Mouse (Mus musculus): Measurements from ENCODE around the gene Dynll1. TPM values are rescaled to one million over a fixed set of nuclear protein-coding genes. Genes with fewer than 3 reads are reported as not detected.

The Dynll1 gene
- polyA plus RNA-seq, 1 experiment from 2014 or later, result 1,757 TPM

DNA sequence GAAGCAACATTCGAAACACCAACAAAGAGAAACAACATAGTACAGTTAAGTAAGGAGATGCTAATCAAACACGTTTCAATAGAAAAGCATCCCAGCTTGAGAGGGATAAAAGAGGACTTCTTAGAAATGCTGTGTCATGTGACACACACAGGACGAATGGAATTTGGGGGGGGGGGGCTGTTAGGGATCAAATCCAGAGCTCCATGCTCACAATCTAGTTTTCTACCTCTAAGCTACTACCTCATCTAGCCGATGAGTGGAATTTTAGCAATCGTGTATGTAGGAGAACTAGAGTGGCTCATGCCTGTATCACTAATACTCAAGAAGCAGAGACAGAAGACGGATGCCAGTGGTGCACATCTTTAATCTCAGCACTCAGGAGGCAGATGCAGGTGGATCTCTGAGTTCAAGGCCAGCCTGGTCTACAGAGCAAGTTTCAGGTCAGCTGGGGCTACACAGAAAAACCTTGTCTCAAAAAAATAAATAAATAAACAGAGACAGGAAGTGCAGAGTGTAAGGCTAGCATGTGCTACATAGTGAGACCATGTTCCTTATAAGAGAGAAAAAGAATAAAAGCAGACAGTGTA lies 27.2 kb downstream of the Dynll1 start:
- H3K27me3 ChIP-seq, result no peaks in the 10 kb centered on the region
- H3K4me2 ChIP-seq, result peak overlapping the region; percentile 91
- peaks cover 12% of the 10 kb centered on the region for H3K36me3 ChIP-seq (ENCODE audit: poor library complexity, severe bottlenecking)
- H3K9ac ChIP-seq, result no peak overlapping the region
- 66% methylated on average over 6 of the region's 6 CpGs for WGBS
- H3K9me3 ChIP-seq (replicated peaks), result no peaks in the 10 kb centered on the region; the same call in 1 of the 2 replicates
- 0 out of 2 replicates have a peak overlapping the region, but pooled peaks have one; percentile 100 for H3K4me3 ChIP-seq
- peaks cover 35% of the 10 kb centered on the region for H3K4me1 ChIP-seq
- no peak for ATAC-seq
- H3K27ac ChIP-seq, result peak overlapping the region; percentile 81

DNA sequence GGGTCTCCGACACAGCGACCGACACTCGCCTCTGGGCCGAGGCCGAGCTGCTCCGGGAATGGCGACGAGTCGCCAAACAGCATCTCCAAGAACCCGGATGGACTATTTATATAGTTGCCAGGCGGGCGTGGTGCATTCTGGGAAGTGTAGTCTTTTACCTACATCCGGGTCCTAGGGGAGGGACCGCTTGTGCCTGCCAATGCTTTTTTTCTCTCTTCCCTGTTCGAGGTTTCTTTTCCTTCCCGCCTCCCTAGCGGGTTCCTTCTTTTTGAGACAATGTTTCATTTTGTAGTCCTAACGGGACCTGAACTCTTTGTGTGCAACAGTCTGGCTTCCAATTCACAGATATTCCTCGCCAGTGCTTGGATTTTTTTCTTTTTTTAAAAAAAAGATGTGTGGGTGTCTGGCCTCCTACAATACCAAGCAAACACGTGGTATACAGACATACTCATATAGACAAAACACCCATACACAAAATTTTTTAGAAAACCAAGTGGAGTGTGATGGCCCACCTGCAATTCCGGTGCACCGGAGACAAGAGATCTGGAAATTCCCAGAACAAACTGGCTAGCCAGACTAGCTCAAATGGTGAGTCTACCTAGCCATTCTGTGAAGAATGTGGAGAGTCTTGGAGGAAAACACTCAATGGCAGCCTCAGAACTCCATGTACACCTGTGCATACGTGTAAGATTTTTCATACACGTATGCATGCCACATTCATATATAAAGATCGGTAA lies 27.8 kb downstream of the Dynll1 start, which contains the start of gene Rnf10:
Gene Rnf10 (minus strand): TSS at position 87 of the 737 bp plus-strand sequence.
- 13% methylated on average over 26 of the region's 26 CpGs for WGBS
- Histone ChIP-seq H3K36me3 (ENCODE audit: poor library complexity, severe bottlenecking) (peaks cover 12% of the 10 kb centered on the region), H3K4me2 (peak within 1 kb of the TSS; percentile 91), H3K4me1 (peaks cover 39% of the 10 kb centered on the region), H3K4me3 (peak within 1 kb of the TSS; percentile 100), H3K27ac (peak within 1 kb of the TSS; percentile 81), H3K9ac (peak within 1 kb of the TSS; percentile 98), H3K27me3 (no peaks in the 10 kb centered on the region), H3K9me3 (replicated peaks) (no peaks in the 10 kb centered on the region; the same call in 1 of the 2 replicates)
- ATAC-seq, result peak; percentile 94

DNA sequence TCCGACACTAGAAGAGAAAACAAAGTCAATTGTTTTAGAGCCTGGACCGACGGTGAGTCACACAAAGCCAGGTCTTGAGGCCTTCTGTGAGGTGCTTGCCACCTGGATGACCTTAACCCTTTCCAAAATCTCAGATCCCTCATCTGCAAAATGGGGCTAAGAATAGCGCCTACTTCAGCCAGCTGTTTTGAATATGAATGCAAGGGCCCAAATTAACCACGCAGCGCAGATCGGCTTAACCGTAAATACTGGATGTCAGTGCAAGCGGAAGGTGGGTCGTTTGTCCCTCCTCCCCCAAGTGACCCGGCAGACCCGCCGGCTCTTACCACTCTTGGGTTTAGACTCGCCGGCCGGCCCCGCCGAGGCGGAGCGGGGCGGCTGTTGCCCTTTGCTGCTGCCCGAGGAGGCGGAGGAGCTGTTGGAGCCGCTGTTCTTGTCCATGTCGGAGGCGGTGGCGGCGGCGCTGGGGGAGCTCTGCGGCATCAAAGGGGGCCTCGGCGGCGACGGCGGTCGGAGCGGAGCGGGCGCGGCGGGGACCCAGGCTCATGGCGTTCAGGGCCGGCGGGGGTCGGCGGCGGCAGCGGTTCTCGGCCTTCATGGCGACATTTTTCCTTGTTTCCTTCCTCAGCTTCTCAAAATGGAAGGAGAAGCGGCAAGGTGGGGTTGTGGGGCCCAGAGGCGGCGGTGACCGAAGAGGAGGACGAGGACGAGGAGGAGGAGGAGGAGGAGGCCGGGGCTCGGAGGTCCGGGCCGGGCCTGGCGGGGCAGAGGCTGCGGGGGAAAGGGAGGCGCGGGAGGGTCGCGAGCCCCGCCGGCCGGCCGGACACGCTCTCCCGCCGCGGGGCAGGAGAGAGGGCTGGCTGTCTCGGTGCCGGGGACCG lies 28.6 kb downstream of the Dynll1 start:
- Histone ChIP-seq H3K27ac (peak overlapping the region; percentile 80), H3K9me3 (replicated peaks) (no peaks in the 10 kb centered on the region; the same call in 1 of the 2 replicates), H3K9ac (peak overlapping the region; percentile 98), H3K36me3 (ENCODE audit: poor library complexity, severe bottlenecking) (peaks cover 12% of the 10 kb centered on the region), H3K4me1 (peaks cover 39% of the 10 kb centered on the region), H3K4me3 (peak overlapping the region; percentile 100), H3K27me3 (no peaks in the 10 kb centered on the region), H3K4me2 (peak overlapping the region; percentile 91)
- under 1% methylated on average over 62 of the region's 77 CpGs for WGBS
- peak; percentile 17; the same call in 1 of the 2 replicates for ATAC-seq

DNA sequence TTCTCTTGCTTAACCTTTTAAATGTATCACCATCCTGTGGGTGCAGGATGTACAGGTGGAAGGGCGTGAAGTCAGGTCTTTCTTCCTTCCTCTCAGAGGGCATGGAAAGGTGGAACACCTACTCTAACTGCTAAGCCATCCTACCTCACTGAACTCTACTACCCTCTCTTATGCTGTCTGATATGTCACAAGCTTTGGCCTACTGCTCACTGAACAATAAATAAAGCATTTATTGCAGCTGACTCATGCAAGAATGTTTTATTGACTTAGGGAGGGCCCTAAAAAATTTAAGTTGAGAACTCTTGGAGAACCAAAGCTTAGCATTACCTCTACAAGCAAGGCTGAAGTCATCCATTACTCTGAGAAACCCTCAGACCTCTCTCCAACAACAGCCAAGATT lies 30.8 kb downstream of the Dynll1 start:
- H3K4me3 ChIP-seq, result peak overlapping the region; percentile 100

DNA sequence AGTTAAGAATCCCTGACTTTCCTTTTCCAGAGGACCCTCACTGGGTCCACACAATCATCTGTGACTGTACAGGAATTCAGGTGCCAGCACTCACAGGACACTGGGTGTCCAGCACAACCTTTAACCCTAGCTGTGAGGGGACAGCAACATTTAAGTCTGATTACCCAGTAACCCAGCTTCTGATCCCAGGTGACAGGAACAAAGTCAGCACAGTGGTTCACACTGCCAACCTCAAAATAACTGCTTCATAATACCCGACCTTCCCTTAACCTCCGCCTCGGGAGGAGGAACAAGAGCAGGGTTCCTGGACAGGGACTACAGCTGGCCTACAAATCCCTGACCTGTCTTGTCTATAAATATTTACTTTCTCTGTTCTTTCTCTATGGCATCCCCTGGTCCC lies 32.5 kb downstream of the Dynll1 start:
- H3K4me3 ChIP-seq, result no peak overlapping the region
- peaks cover 22% of the 10 kb centered on the region for H3K36me3 ChIP-seq (ENCODE audit: poor library complexity, severe bottlenecking)
- ATAC-seq, result no peak
- H3K9ac ChIP-seq, result no peak overlapping the region
- no peak overlapping the region for H3K27ac ChIP-seq
- peaks cover 44% of the 10 kb centered on the region for H3K4me1 ChIP-seq
- 81% methylated on average over 3 of the region's 3 CpGs for WGBS
- no peaks in the 10 kb centered on the region for H3K27me3 ChIP-seq
- no peaks in the 10 kb centered on the region for H3K9me3 ChIP-seq (replicated peaks)
- H3K4me2 ChIP-seq, result no peak overlapping the region

More for the DNA sequence above, 30.8 kb downstream of the Dynll1 start:
- H3K9me3 ChIP-seq (replicated peaks), result no peaks in the 10 kb centered on the region
- H3K36me3 ChIP-seq (ENCODE audit: poor library complexity, severe bottlenecking), result peaks cover 22% of the 10 kb centered on the region
- no peak overlapping the region for H3K27ac ChIP-seq
- H3K4me1 ChIP-seq, result peaks cover 46% of the 10 kb centered on the region
- H3K9ac ChIP-seq, result peak overlapping the region; percentile 98
- 83% methylated on average over 1 of the region's 1 CpGs for WGBS
- no peak for ATAC-seq
- peak overlapping the region; percentile 91 for H3K4me2 ChIP-seq
- H3K27me3 ChIP-seq, result no peaks in the 10 kb centered on the region

DNA sequence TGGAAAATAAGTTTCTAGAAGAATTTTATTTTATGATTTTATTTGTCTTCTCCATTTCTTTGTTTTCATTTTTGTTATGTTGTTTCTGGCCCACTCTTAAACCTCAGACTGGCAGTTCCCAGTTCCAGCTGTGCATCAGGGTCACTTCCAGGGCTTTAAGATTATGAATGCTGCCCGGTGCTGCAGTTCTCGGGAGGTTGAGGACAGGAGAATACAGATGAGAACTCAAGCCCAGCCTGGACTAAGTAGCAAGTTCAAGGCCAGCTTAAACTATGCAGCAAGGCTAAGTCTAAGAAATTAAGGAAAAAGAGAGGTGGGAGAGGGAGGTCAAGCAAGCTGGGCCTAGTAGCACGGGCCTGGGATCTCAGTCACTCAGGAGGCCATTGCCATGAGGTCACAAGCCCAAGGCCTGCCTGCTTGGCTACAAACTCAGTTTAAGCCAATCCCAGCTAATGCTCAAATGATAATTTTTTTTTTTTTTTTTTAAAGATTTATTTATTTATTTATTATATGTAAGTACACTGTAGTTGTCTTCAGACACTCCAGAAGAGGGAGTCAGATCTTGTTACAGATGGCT lies 33.2 kb downstream of the Dynll1 start:
- Histone ChIP-seq H3K4me2 (no peak overlapping the region), H3K4me3 (no peak overlapping the region), H3K27ac (no peak overlapping the region), H3K9me3 (replicated peaks) (no peaks in the 10 kb centered on the region), H3K27me3 (no peaks in the 10 kb centered on the region), H3K36me3 (ENCODE audit: poor library complexity, severe bottlenecking) (peaks cover 27% of the 10 kb centered on the region), H3K9ac (no peak overlapping the region), H3K4me1 (peaks cover 41% of the 10 kb centered on the region)
- WGBS, result 85% methylated on average over 3 of the region's 3 CpGs
- no peak for ATAC-seq

DNA sequence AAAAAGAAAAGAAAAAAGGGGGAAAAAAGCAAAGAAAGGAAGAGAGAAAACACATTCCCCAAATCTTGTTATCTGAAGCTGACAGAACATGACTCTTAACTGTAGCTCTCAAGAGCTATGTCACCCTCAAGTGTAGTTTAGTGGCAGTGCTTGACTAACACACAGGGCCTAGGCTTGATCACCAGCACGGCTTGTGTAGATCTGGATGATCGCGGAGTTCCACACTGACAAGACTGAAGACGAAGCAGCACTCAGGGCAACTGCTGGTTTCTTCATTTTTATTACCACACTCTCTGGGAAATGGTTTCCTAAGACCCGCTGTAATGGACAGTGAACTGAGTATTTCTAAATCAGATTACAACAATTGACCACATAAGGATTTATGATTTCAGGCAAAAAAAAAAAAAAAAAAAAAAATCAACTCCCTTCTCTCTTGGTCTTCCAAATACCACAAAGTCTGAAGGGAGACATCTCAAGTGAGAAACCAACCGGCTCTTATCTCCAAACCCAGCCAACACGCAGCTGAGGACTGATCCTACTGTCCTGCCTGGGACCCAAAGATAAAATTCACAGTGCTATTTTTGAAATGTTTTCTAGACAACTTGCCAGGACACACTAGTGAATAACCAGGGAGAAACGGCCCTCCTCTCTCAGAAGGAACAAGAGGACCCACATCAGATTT lies 33.9 kb downstream of the Dynll1 start:
- Histone ChIP-seq H3K36me3 (ENCODE audit: poor library complexity, severe bottlenecking) (peaks cover 29% of the 10 kb centered on the region), H3K4me3 (no peak overlapping the region), H3K9ac (no peak overlapping the region), H3K27me3 (no peaks in the 10 kb centered on the region), H3K27ac (no peak overlapping the region), H3K4me1 (peaks cover 41% of the 10 kb centered on the region), H3K4me2 (no peak overlapping the region), H3K9me3 (replicated peaks) (no peaks in the 10 kb centered on the region)
- 93% methylated on average over 8 of the region's 8 CpGs for WGBS
- ATAC-seq, result no peak

DNA sequence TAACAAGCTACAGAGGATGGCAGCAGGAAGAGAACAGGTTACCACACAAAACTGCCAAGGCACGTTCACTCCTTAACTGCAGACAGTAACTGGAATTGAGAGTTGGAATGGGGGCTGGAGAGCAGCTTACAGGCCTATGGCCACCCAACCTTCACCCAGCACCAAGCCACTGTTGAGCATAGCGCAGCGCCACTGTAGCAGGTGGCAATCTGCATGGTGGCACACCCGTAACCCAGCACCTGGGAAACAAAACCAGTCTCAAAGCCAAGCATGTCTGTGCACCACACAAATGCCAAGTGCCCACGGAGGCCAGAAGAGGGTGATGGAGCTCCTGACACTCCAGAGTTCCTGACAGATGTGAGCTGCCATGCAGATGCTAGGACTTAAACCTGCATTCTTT lies 34.5 kb downstream of the Dynll1 start:
- Histone ChIP-seq H3K4me1 (peaks cover 38% of the 10 kb centered on the region), H3K27me3 (no peaks in the 10 kb centered on the region), H3K27ac (no peak overlapping the region), H3K36me3 (ENCODE audit: poor library complexity, severe bottlenecking) (peaks cover 31% of the 10 kb centered on the region), H3K9me3 (replicated peaks) (no peaks in the 10 kb centered on the region), H3K9ac (no peak overlapping the region), H3K4me3 (no peak overlapping the region), H3K4me2 (no peak overlapping the region)
- 91% methylated on average over 5 of the region's 5 CpGs for WGBS
- ATAC-seq, result no peak

DNA sequence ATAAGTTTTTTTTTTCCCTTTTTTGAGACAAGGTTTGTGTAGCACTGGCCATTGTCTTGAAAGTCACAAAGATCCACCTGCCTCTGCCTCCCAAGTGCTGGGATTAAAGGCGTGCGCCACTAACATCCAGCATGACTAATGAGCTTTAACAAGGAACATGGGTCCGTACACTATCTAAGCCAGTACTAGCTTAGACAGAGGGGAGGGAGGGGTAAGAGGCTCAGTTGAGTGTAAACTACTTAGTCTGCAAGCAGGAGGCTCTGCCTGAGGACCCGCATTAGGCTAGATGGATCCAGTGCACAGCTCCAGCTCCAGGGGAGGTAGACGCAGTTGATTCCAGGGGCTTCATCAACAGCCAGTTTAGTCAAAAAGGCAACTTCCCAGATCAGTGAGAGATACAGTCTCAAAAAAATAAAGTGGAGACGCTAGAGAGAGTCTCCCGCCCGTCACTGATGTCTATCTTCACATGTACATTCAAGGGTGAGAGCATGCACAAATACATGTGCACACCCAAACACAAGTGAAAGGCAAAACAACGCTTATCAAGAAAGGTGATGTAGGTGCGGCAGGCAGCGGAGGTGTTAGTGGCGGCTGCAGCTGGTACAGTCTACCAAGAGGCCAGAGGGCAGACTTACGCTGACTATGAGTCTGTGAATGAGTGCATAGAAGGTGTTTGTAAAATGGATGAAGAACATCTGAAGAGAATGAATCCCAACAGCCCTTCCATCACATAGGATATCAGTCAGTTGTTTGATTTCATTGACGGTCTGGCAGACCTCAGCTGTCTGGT lies 38.1 kb downstream of the Dynll1 start:
- peaks cover 8% of the 10 kb centered on the region; the same call in 1 of the 2 replicates for H3K4me1 ChIP-seq
- H3K27me3 ChIP-seq, result no peaks in the 10 kb centered on the region
- H3K9me3 ChIP-seq (replicated peaks), result no peaks in the 10 kb centered on the region
- H3K36me3 ChIP-seq (ENCODE audit: poor library complexity, severe bottlenecking), result peaks cover 55% of the 10 kb centered on the region
- no peak overlapping the region for H3K4me3 ChIP-seq
- H3K4me2 ChIP-seq, result no peak overlapping the region
- 90% methylated on average over 14 of the region's 14 CpGs for WGBS
- ATAC-seq, result no peak
- H3K9ac ChIP-seq, result no peak overlapping the region
- no peak overlapping the region for H3K27ac ChIP-seq

DNA sequence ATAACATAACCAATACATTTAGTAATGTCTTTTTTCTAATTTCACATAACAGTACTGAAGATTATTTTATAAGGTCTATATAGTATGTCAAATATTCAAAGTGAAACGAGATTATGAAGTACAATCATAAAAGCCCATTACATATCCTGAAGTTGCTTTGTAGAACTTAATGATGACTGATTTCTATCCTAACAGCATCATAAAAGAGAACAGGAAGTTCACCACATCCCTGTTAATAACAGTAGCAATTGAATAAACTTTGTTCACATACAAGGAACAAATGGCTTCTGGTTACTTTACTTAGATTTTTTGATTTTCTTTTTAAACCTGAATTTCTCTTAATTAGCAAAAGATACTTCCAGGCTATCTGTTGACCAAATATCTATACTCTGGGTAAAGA lies 38.9 kb downstream of the Dynll1 start:
- Histone ChIP-seq H3K9ac (no peak overlapping the region), H3K4me1 (peaks cover 8% of the 10 kb centered on the region; the same call in 1 of the 2 replicates), H3K27ac (no peak overlapping the region), H3K4me2 (no peak overlapping the region), H3K9me3 (replicated peaks) (no peaks in the 10 kb centered on the region), H3K27me3 (no peaks in the 10 kb centered on the region), H3K4me3 (no peak overlapping the region), H3K36me3 (ENCODE audit: poor library complexity, severe bottlenecking) (peaks cover 63% of the 10 kb centered on the region)
- ATAC-seq, result no peak
- 95% methylated on average over 1 of the region's 1 CpGs for WGBS

All from forebrain, embryonic 13.5 days (tissue).